In genomic region chr2:155961862-155962261, GRCm38 (mm10) we compare ENCODE assay signal across 27 mouse cellular contexts. TPM values are rescaled to one million over a fixed set of nuclear protein-coding genes. Genes with fewer than 3 reads are reported as not detected.
DNase-seq lines count a peak whose midpoint lies in the region; ATAC-seq lines count a peak whose summit lies in the region.
"Had no signal": no experiment of that assay in that cellular context is flagged by ENCODE, and none has a peak within 500 bp of the region (broad histone marks: within the 10 kb centered on the region; RNA-seq: fewer than 3 reads in every experiment).

No protein-coding gene starts in this region.

- H3K4me3 ChIP-seq in embryonic facial prominence, embryonic 14.5 days (ENCODE audit: low read depth, low read length) = no peak overlapping the region
- no peak overlapping the region for H3K4me3 ChIP-seq in embryonic facial prominence, embryonic 10.5 days
- no peak overlapping the region for H3K4me3 ChIP-seq in limb, embryonic 11.5 days (ENCODE audit: low read depth, low read length)
- H3K4me3 ChIP-seq in limb, embryonic 10.5 days = no peak overlapping the region
- H3K4me3 ChIP-seq: forebrain, embryonic 15.5 days; heart, embryonic 10.5 days; hindbrain, embryonic 15.5 days had no signal

- WGBS in embryonic facial prominence, embryonic 14.5 days = 78% methylated on average over 10 of the region's 10 CpGs
- 79% methylated on average over 10 of the region's 10 CpGs for WGBS in embryonic facial prominence, embryonic 10.5 days
- WGBS in limb, embryonic 11.5 days = 85% methylated on average over 10 of the region's 10 CpGs
- WGBS in limb, embryonic 10.5 days = 90% methylated on average over 10 of the region's 10 CpGs

- H3K36me3 ChIP-seq in embryonic facial prominence, embryonic 14.5 days (ENCODE audit: control insufficient read depth, insufficient read depth, low read length) = peaks cover 58% of the 10 kb centered on the region
- peaks cover 76% of the 10 kb centered on the region for H3K36me3 ChIP-seq in embryonic facial prominence, embryonic 10.5 days (replicated peaks)
- peaks cover 16% of the 10 kb centered on the region for H3K36me3 ChIP-seq in limb, embryonic 11.5 days (ENCODE audit: control insufficient read depth, insufficient read depth, low read length)
- H3K36me3 ChIP-seq in limb, embryonic 10.5 days = peaks cover 74% of the 10 kb centered on the region
- H3K36me3 ChIP-seq in splenic B cell, adult 2 months (ENCODE audit: control insufficient read depth, insufficient read depth, low read length, poor library complexity, severe bottlenecking) = peaks cover 8% of the 10 kb centered on the region

- H3K4me1 ChIP-seq in embryonic facial prominence, embryonic 14.5 days (ENCODE audit: control insufficient read depth, insufficient read depth, low read length) = 0 out of 2 replicates have a peak, but pooled peaks cover 5% of the 10 kb centered on the region
- H3K4me1 ChIP-seq in embryonic facial prominence, embryonic 10.5 days = peaks cover 9% of the 10 kb centered on the region
- H3K4me1 ChIP-seq in limb, embryonic 11.5 days (ENCODE audit: control insufficient read depth, insufficient read depth, low read length) = no peaks in the 10 kb centered on the region
- H3K4me1 ChIP-seq in limb, embryonic 10.5 days = peaks cover 10% of the 10 kb centered on the region; the same call in 1 of the 2 replicates

- H3K9ac ChIP-seq in embryonic facial prominence, embryonic 14.5 days (ENCODE audit: low read depth, low read length) = no peak overlapping the region
- H3K9ac ChIP-seq in limb, embryonic 11.5 days (ENCODE audit: low read length) = no peak overlapping the region
- H3K9ac ChIP-seq: hindbrain, embryonic 15.5 days had no signal

- no peak overlapping the region for H3K27ac ChIP-seq in embryonic facial prominence, embryonic 14.5 days (replicated peaks; ENCODE audit: low read depth, low read length)
- no peak overlapping the region for H3K27ac ChIP-seq in embryonic facial prominence, embryonic 10.5 days (replicated peaks)
- H3K27ac ChIP-seq in limb, embryonic 11.5 days (replicated peaks; ENCODE audit: low read depth, low read length) = no peak overlapping the region
- H3K27ac ChIP-seq in limb, embryonic 10.5 days = no peak overlapping the region
- H3K27ac ChIP-seq: forebrain, embryonic 15.5 days; heart, embryonic 10.5 days; hindbrain, embryonic 15.5 days had no signal

- peak; percentile 41; the same call in 1 of the 2 replicates for ATAC-seq in embryonic facial prominence, embryonic 14.5 days (ENCODE audit: low read depth)
- 0 out of 2 replicates have a peak, but pooled peaks have one; percentile 39 for ATAC-seq in limb, embryonic 11.5 days (ENCODE audit: insufficient number of reproducible peaks, low FRiP score, low TSS enrichment, low read depth)
- ATAC-seq: forebrain, embryonic 15.5 days had no signal

- DNase-seq in embryonic facial prominence, embryonic 14.5 days (ENCODE audit: low spot score) = peak; percentile 64
- DNase-seq in embryonic facial prominence, embryonic 10.5 days (ENCODE audit: low spot score) = no peak
- DNase-seq in limb, embryonic 11.5 days (ENCODE audit: low spot score) = no peak
- DNase-seq in limb, embryonic 10.5 days (ENCODE audit: low spot score) = no peak
- peak; percentile 57 to 71 for DNase-seq in spleen, postnatal 36 days (ENCODE audit: low spot score in 2 of 2)
- DNase-seq in spleen, adult 12 weeks (ENCODE audit: low spot score) = no peak
- peak; percentile 63 for DNase-seq in splenic B cell, adult 2 months (ENCODE audit: low read depth, low spot score)
- no peak for DNase-seq in heart, postnatal 4 days
- DNase-seq: adrenal gland, adult 2 months; cerebellum, adult 11-12 months; cerebellum, adult 9-10 months; cerebellum, postnatal 25 days; gastrocnemius, postnatal 36 days; heart, adult 18-20 months; heart, postnatal 10 days had no signal

- no peaks in the 10 kb centered on the region for H3K27me3 ChIP-seq in embryonic facial prominence, embryonic 14.5 days (replicated peaks; ENCODE audit: control insufficient read depth, insufficient read depth, low read length)
- H3K27me3 ChIP-seq in embryonic facial prominence, embryonic 10.5 days (replicated peaks; ENCODE audit: low read depth, poor library complexity, severe bottlenecking) = no peaks in the 10 kb centered on the region
- H3K27me3 ChIP-seq in limb, embryonic 11.5 days (ENCODE audit: control insufficient read depth, insufficient read depth, low read length) = no peaks in the 10 kb centered on the region
- no peaks in the 10 kb centered on the region for H3K27me3 ChIP-seq in limb, embryonic 10.5 days (ENCODE audit: low read depth, poor library complexity, severe bottlenecking)
- no peaks in the 10 kb centered on the region for H3K27me3 ChIP-seq in splenic B cell, adult 2 months (ENCODE audit: control insufficient read depth, insufficient read depth, low read length, poor library complexity, severe bottlenecking)
- H3K27me3 ChIP-seq: forebrain, embryonic 15.5 days; hindbrain, embryonic 15.5 days had no signal

- H3K4me2 ChIP-seq in embryonic facial prominence, embryonic 14.5 days (ENCODE audit: low read depth, low read length) = no peak overlapping the region
- H3K4me2 ChIP-seq in limb, embryonic 11.5 days (ENCODE audit: low read depth, severe bottlenecking) = no peak overlapping the region
- H3K4me2 ChIP-seq: forebrain, embryonic 15.5 days; hindbrain, embryonic 15.5 days had no signal

- no peaks in the 10 kb centered on the region for H3K9me3 ChIP-seq in embryonic facial prominence, embryonic 14.5 days (ENCODE audit: control insufficient read depth, low read length)
- no peaks in the 10 kb centered on the region for H3K9me3 ChIP-seq in embryonic facial prominence, embryonic 10.5 days
- H3K9me3 ChIP-seq in limb, embryonic 11.5 days (ENCODE audit: control insufficient read depth, low read length) = no peaks in the 10 kb centered on the region
- no peaks in the 10 kb centered on the region for H3K9me3 ChIP-seq in limb, embryonic 10.5 days (replicated peaks)
- H3K9me3 ChIP-seq: forebrain, embryonic 15.5 days; heart, embryonic 10.5 days; hindbrain, embryonic 15.5 days had no signal

RNA-seq across cellular contexts. Expression of gene Cep250, which starts 5.6 kb away (rescaled TPM):
- polyA plus RNA-seq in embryonic facial prominence, embryonic 14.5 days (2014; fragmentation: Nextera tagmentation; extraction: Ambion mirVana) = 17.6 TPM in 2 replicates
- polyA plus RNA-seq in embryonic facial prominence, embryonic 10.5 days (2016; fragmentation: Nextera tagmentation; extraction: Ambion mirVana) = 29.8 and 31.4 TPM in 2 replicates
- 20.5 and 23.6 TPM in 2 replicates for polyA plus RNA-seq in limb, embryonic 11.5 days (2014; fragmentation: Nextera tagmentation; extraction: Ambion mirVana)
- 28.7 and 34.3 TPM in 2 replicates for polyA plus RNA-seq in limb, embryonic 10.5 days (2016; fragmentation: Nextera tagmentation; extraction: Ambion mirVana)
- total RNA-seq in heart, postnatal 4 days (2021) = 10 to 100 TPM; 11.9 to 14.4 TPM

RNA-seq across cellular contexts. Expression of gene Gdf5, which starts 16.7 kb away (rescaled TPM):
- polyA plus RNA-seq in embryonic facial prominence, embryonic 14.5 days (2014; fragmentation: Nextera tagmentation; extraction: Ambion mirVana) = 3.3 and 3.8 TPM in 2 replicates
- polyA plus RNA-seq in embryonic facial prominence, embryonic 10.5 days (2016; fragmentation: Nextera tagmentation; extraction: Ambion mirVana) = 0.52 and 0.91 TPM in 2 replicates
- 18.4 and 23.3 TPM in 2 replicates for polyA plus RNA-seq in limb, embryonic 11.5 days (2014; fragmentation: Nextera tagmentation; extraction: Ambion mirVana)
- polyA plus RNA-seq in limb, embryonic 10.5 days (2016; fragmentation: Nextera tagmentation; extraction: Ambion mirVana) = 1.4 and 8.1 TPM in 2 replicates
- under 1 TPM in 1 of 2 experiments, not detected in 1; 0.12 TPM for total RNA-seq in heart, postnatal 4 days (2021)
- total RNA-seq: heart, postnatal 10 days; hematopoietic stem cell, adult 5-6 weeks had no signal

RNA-seq across cellular contexts. Expression of gene Gm15557, which starts 21.3 kb away (rescaled TPM):
- polyA plus RNA-seq in embryonic facial prominence, embryonic 14.5 days (2014; fragmentation: Nextera tagmentation; extraction: Ambion mirVana) = not detected in 2 replicates
- 0.12 TPM in 1 of 2 replicates, not detected in the other for polyA plus RNA-seq in embryonic facial prominence, embryonic 10.5 days (2016; fragmentation: Nextera tagmentation; extraction: Ambion mirVana)
- polyA plus RNA-seq in limb, embryonic 11.5 days (2014; fragmentation: Nextera tagmentation; extraction: Ambion mirVana) = 0.33 TPM in 1 of 2 replicates, not detected in the other
- polyA plus RNA-seq in limb, embryonic 10.5 days (2016; fragmentation: Nextera tagmentation; extraction: Ambion mirVana) = 0.13 and 0.18 TPM in 2 replicates
- total RNA-seq in heart, postnatal 4 days (2021) = not detected
- total RNA-seq: adrenal gland, adult 2 months; adrenal gland, postnatal 4 days; ES-E14; gastrocnemius, adult 8-10 months; gastrocnemius, postnatal 36 days; heart, adult 18-20 months; heart, postnatal 10 days; hematopoietic stem cell, adult 5-6 weeks had no signal
- polyA plus RNA-seq: adrenal gland, adult 2 months; cortical plate, adult 2 months; embryonic facial prominence, embryonic 11.5 days; forebrain, embryonic 11.5 days; forebrain, embryonic 15.5 days; heart, embryonic 10.5 days; heart, embryonic 14.5 days; hindbrain, embryonic 15.5 days; intestine, embryonic 14.5 days had no signal

RNA-seq across cellular contexts. Expression of gene Uqcc1, which starts 31.8 kb away (rescaled TPM):
- 58.3 and 65.9 TPM in 2 replicates for polyA plus RNA-seq in embryonic facial prominence, embryonic 14.5 days (2014; fragmentation: Nextera tagmentation; extraction: Ambion mirVana)
- polyA plus RNA-seq in embryonic facial prominence, embryonic 10.5 days (2016; fragmentation: Nextera tagmentation; extraction: Ambion mirVana) = 74.2 and 82.8 TPM in 2 replicates
- 60.4 and 82.2 TPM in 2 replicates for polyA plus RNA-seq in limb, embryonic 11.5 days (2014; fragmentation: Nextera tagmentation; extraction: Ambion mirVana)
- polyA plus RNA-seq in limb, embryonic 10.5 days (2016; fragmentation: Nextera tagmentation; extraction: Ambion mirVana) = 78.6 and 83.1 TPM in 2 replicates
- 100 to 1,000 TPM; 149 to 164 TPM for total RNA-seq in heart, postnatal 4 days (2021)

RNA-seq across cellular contexts. Expression of gene 6430550D23Rik, which starts 45.9 kb away (rescaled TPM):
- polyA plus RNA-seq in embryonic facial prominence, embryonic 14.5 days (2014; fragmentation: Nextera tagmentation; extraction: Ambion mirVana) = 0.90 and 1.4 TPM in 2 replicates
- 0.91 and 1.4 TPM in 2 replicates for polyA plus RNA-seq in embryonic facial prominence, embryonic 10.5 days (2016; fragmentation: Nextera tagmentation; extraction: Ambion mirVana)
- 1.6 and 3.1 TPM in 2 replicates for polyA plus RNA-seq in limb, embryonic 11.5 days (2014; fragmentation: Nextera tagmentation; extraction: Ambion mirVana)
- polyA plus RNA-seq in limb, embryonic 10.5 days (2016; fragmentation: Nextera tagmentation; extraction: Ambion mirVana) = 1.2 and 1.5 TPM in 2 replicates
- total RNA-seq in heart, postnatal 4 days (2021) = under 1 TPM; 0.18 to 0.21 TPM

Comparison
In these comparisons a context has a peak if more than half of its experiments do, and no peak if none do; other contexts are left out.
1. DNase-seq: peak in embryonic facial prominence, embryonic 14.5 days (single experiment), spleen, postnatal 36 days (2 of 2) and splenic B cell, adult 2 months (single experiment); none in embryonic facial prominence, embryonic 10.5 days (single experiment), limb, embryonic 11.5 days (single experiment), limb, embryonic 10.5 days (single experiment), spleen, adult 12 weeks (single experiment) and heart, postnatal 4 days (single experiment).